ENCODE assay signal across 13 mouse cellular contexts in the genomic region with DNA sequence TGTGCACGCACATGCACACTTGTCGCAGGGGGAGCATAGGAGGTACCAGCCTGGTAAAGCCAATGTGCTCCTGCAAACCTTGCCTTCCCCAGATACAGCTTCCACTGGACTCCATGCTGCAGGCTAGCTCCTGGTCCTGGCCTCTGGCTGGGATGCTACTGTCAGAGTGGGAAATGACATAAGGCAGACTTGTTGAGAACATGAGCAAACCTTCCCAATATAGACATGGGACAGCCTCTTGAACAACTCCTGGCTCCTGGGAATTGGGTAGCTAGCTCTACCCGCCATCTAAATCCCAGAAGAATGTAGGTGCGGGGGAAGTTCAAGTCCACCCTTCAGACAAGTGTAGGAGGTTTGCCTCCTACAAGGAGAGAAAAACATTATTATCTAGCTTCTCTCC. TPM values are rescaled to one million over a fixed set of nuclear protein-coding genes. Genes with fewer than 3 reads are reported as not detected.
A peak's percentile ranks its signal among the peaks of the same experiment; 100 is the strongest.
DNase-seq lines count a peak whose midpoint lies in the region; ATAC-seq and TF ChIP-seq lines count a peak whose summit lies in the region.
"Had no signal": no experiment of that assay in that cellular context is flagged by ENCODE, and none has a peak within 500 bp of the region (broad histone marks: within the 10 kb centered on the region; RNA-seq: fewer than 3 reads in every experiment).

No protein-coding gene starts in this region.

- peak overlapping the region; percentile 64 for H3K27ac ChIP-seq in heart, embryonic 13.5 days (replicated peaks)
- peak overlapping the region; percentile 58 for H3K27ac ChIP-seq in midbrain, embryonic 14.5 days (replicated peaks; ENCODE audit: low read depth, low read length)

- no peak for TF ChIP-seq CTCF in E14TG2a.4 (conservative IDR thresholded peaks at IDR 0.05; ENCODE audit: low read length)

- 52% methylated on average over 4 of the region's 4 CpGs for WGBS in heart, embryonic 13.5 days
- WGBS in midbrain, embryonic 14.5 days = 88% methylated on average over 4 of the region's 4 CpGs

- no peak for ATAC-seq in heart, embryonic 13.5 days (ENCODE audit: extremely low read depth, insufficient number of reproducible peaks, low FRiP score, low TSS enrichment)
- ATAC-seq in midbrain, embryonic 14.5 days (ENCODE audit: low FRiP score, low TSS enrichment) = no peak
- ATAC-seq: Patski had no signal

- peak; percentile 94 for DNase-seq in heart, adult 11 months
- no peak for DNase-seq in heart, postnatal 14 days
- DNase-seq in midbrain, embryonic 14.5 days = no peak
- DNase-seq in MN1 (ENCODE audit: low spot score) = no peak
- DNase-seq in spleen, postnatal 36 days (ENCODE audit: low spot score in 2 of 2) = no peak
- no peak for DNase-seq in kidney, adult 8-10 months
- DNase-seq: adrenal gland, postnatal 36 days; cerebellum, postnatal 14 days had no signal

- peak overlapping the region; percentile 62 for H3K4me2 ChIP-seq in heart, embryonic 13.5 days
- no peak overlapping the region for H3K4me2 ChIP-seq in midbrain, embryonic 14.5 days (ENCODE audit: low read length)

- no peaks in the 10 kb centered on the region for H3K36me3 ChIP-seq in E14TG2a.4 (ENCODE audit: insufficient read depth, low read length)
- no peaks in the 10 kb centered on the region for H3K36me3 ChIP-seq in heart, embryonic 13.5 days
- 0 out of 2 replicates have a peak, but pooled peaks cover 8% of the 10 kb centered on the region for H3K36me3 ChIP-seq in midbrain, embryonic 14.5 days (ENCODE audit: control insufficient read depth, insufficient read depth, low read length)

- intact Hi-C loops in heart, postnatal 14 days (cut with DNase I) = no loop called here

- peaks cover 48% of the 10 kb centered on the region for H3K27me3 ChIP-seq in E14TG2a.4 (ENCODE audit: insufficient read depth, low read length)
- H3K27me3 ChIP-seq in heart, embryonic 13.5 days (replicated peaks) = peaks cover 9% of the 10 kb centered on the region; the same call in 1 of the 2 replicates
- no peaks in the 10 kb centered on the region for H3K27me3 ChIP-seq in midbrain, embryonic 14.5 days (ENCODE audit: control insufficient read depth, insufficient read depth, low read length)

- H3K9ac ChIP-seq in heart, embryonic 13.5 days = peak overlapping the region; percentile 60; the same call in 1 of the 2 replicates
- no peak overlapping the region for H3K9ac ChIP-seq in midbrain, embryonic 14.5 days (replicated peaks; ENCODE audit: low read length)

- no peaks in the 10 kb centered on the region for H3K9me3 ChIP-seq in E14TG2a.4 (ENCODE audit: low read length)
- H3K9me3 ChIP-seq in heart, embryonic 13.5 days = no peaks in the 10 kb centered on the region
- no peaks in the 10 kb centered on the region for H3K9me3 ChIP-seq in midbrain, embryonic 14.5 days (ENCODE audit: control insufficient read depth, low read length)

- peak overlapping the region; percentile 39 for H3K4me3 ChIP-seq in E14TG2a.4 (replicated peaks; ENCODE audit: low read length)
- H3K4me3 ChIP-seq in heart, embryonic 13.5 days = no peak overlapping the region
- H3K4me3 ChIP-seq in midbrain, embryonic 14.5 days (replicated peaks; ENCODE audit: low read depth, low read length) = no peak overlapping the region

- peaks cover 18% of the 10 kb centered on the region for H3K4me1 ChIP-seq in E14TG2a.4 (replicated peaks; ENCODE audit: low read depth, low read length)
- H3K4me1 ChIP-seq in heart, embryonic 13.5 days = peaks cover 26% of the 10 kb centered on the region
- H3K4me1 ChIP-seq in midbrain, embryonic 14.5 days (ENCODE audit: control insufficient read depth, insufficient read depth, low read length) = 0 out of 2 replicates have a peak, but pooled peaks cover 5% of the 10 kb centered on the region

RNA-seq across cellular contexts. Expression of a gene that starts 56.2 kb away (rescaled TPM):
- total RNA-seq in heart, postnatal 14 days (2021) = 1 to 10 TPM; 7.1 to 7.6 TPM
- polyA plus RNA-seq in heart, embryonic 13.5 days (2015; fragmentation: Nextera tagmentation; extraction: Ambion mirVana) = 3.2 and 3.7 TPM in 2 replicates
- 21.7 and 30.4 TPM in 2 replicates for polyA plus RNA-seq in midbrain, embryonic 14.5 days (2014; fragmentation: Nextera tagmentation; extraction: Ambion mirVana)
- total RNA-seq: megakaryocyte, adult 5-6 weeks had no signal
- polyA plus RNA-seq: C2C12 had no signal
